ENCODE assay signal across 22 mouse cellular contexts in the genomic region with DNA sequence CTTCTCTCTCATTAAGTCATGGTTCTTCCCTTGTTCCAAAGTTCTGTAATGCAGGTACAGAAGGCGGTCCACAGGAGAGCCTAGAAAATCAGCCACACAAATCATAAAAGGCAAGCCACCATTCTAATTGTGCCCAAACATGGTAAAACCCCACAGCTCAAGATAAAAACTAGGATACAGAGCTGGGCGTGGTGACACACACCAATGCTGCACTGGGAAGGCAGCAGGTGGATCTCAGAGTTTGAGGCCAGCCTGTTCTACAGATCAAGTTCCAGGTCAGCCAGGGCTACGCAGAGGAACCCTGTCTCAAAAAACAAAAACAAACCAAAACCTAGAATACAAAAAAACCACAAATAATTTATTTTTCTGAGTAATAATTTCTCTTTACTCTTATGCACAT. TPM values are rescaled to one million over a fixed set of nuclear protein-coding genes. Genes with fewer than 3 reads are reported as not detected.
DNase-seq lines count a peak whose midpoint lies in the region; ATAC-seq and TF ChIP-seq lines count a peak whose summit lies in the region.
"Had no signal": no experiment of that assay in that cellular context is flagged by ENCODE, and none has a peak within 500 bp of the region (broad histone marks: within the 10 kb centered on the region; RNA-seq: fewer than 3 reads in every experiment).

No protein-coding gene starts in this region.

- ATAC-seq in liver, postnatal 0 days, result no peak
- peak; percentile 67 for ATAC-seq in intestine, embryonic 16.5 days
- ATAC-seq: forebrain, embryonic 15.5 days had no signal

- TF ChIP-seq CTCF in liver, postnatal 0 days (IDR thresholded peaks at IDR 0.05; ENCODE audit: low read depth), result no peak
- TF ChIP-seq CTCF in MEL (IDR thresholded peaks at IDR 0.05 in 2 of 3, conservative IDR thresholded peaks at IDR 0.05 in 1 of 3; ENCODE audit: control insufficient read depth in 1 of 3, insufficient read depth in 1 of 3, low read depth in 2 of 3, low read length in 3 of 3, poor library complexity in 1 of 3, severe bottlenecking in 1 of 3), result no peak

- DNase-seq in liver (peak; percentile 8), MEL (ENCODE audit: low read depth, low spot score) (no peak)
- no peak for DNase-seq in liver, postnatal 0 days
- DNase-seq in left cerebral cortex, adult 18-20 months (ENCODE audit: low spot score in 2 of 2), result no peak
- DNase-seq in lung, postnatal 36 days, result no peak
- no peak for DNase-seq in kidney, adult 8-10 months
- DNase-seq: adrenal gland, adult 2 months; adrenal gland, postnatal 25 days; cerebellum, adult 2 months; cerebellum, postnatal 10 days; gastrocnemius, postnatal 36 days; heart, adult 11 months; heart, postnatal 36 days had no signal

- no peak for TF ChIP-seq POLR2A in MEL (IDR thresholded peaks at IDR 0.05; ENCODE audit: control insufficient read depth in 1 of 2, insufficient read depth in 1 of 2, low read depth in 1 of 2, low read length in 2 of 2, poor library complexity in 1 of 2)

- H3K36me3 ChIP-seq in liver, postnatal 0 days (replicated peaks; ENCODE audit: insufficient read depth, low read length), result no peaks in the 10 kb centered on the region
- peaks cover 0 to 11% of the 10 kb centered on the region in 2 experiments; a peak in 2 of 4 replicates for H3K36me3 ChIP-seq in MEL (ENCODE audit: control insufficient read depth in 1 of 2, insufficient read depth in 2 of 2, low read length in 2 of 2)
- H3K36me3 ChIP-seq in intestine, embryonic 16.5 days (ENCODE audit: control insufficient read depth, insufficient read depth, low read length), result no peaks in the 10 kb centered on the region
- H3K36me3 ChIP-seq: embryonic facial prominence, embryonic 12.5 days; forebrain, embryonic 15.5 days; G1E; heart, embryonic 13.5 days; hindbrain, embryonic 15.5 days had no signal

- no peaks in the 10 kb centered on the region for H3K79me2 ChIP-seq in MEL (ENCODE audit: control insufficient read depth, insufficient read depth, low read length, poor library complexity)

- no peaks in the 10 kb centered on the region; the same call in none of the 2 replicates for H3K4me1 ChIP-seq in liver, postnatal 0 days (ENCODE audit: insufficient read depth)
- peaks cover 13 to 18% of the 10 kb centered on the region in 2 experiments for H3K4me1 ChIP-seq in MEL (ENCODE audit: control insufficient read depth in 1 of 2, insufficient read depth in 2 of 2, low read length in 2 of 2)
- no peaks in the 10 kb centered on the region for H3K4me1 ChIP-seq in intestine, embryonic 16.5 days (ENCODE audit: control insufficient read depth, insufficient read depth, low read length)
- H3K4me1 ChIP-seq: embryonic facial prominence, embryonic 12.5 days; forebrain, embryonic 15.5 days; heart, embryonic 13.5 days; hindbrain, embryonic 15.5 days had no signal

- no peak overlapping the region for H3K4me3 ChIP-seq in liver, postnatal 0 days (ENCODE audit: low read depth, low read length)
- H3K4me3 ChIP-seq in MEL (ENCODE audit: control insufficient read depth in 1 of 2, insufficient read depth in 1 of 2, low read depth in 2 of 2, low read length in 2 of 2), result no peak overlapping the region
- H3K4me3 ChIP-seq in intestine, embryonic 16.5 days (ENCODE audit: low read length), result no peak overlapping the region
- H3K4me3 ChIP-seq: embryonic facial prominence, embryonic 12.5 days; forebrain, embryonic 15.5 days; heart, embryonic 13.5 days; hindbrain, embryonic 15.5 days had no signal

- H3K4me2 ChIP-seq in liver, postnatal 0 days (ENCODE audit: low read depth, low read length), result no peak overlapping the region
- H3K4me2 ChIP-seq in intestine, embryonic 16.5 days (ENCODE audit: low read depth, low read length), result no peak overlapping the region
- H3K4me2 ChIP-seq: embryonic facial prominence, embryonic 12.5 days; forebrain, embryonic 15.5 days; heart, embryonic 13.5 days; hindbrain, embryonic 15.5 days had no signal

- H3K9ac ChIP-seq in liver, postnatal 0 days (replicated peaks), result no peak overlapping the region
- no peak overlapping the region for H3K9ac ChIP-seq in MEL (ENCODE audit: control insufficient read depth, low read depth, low read length, poor library complexity, severe bottlenecking)
- H3K9ac ChIP-seq in intestine, embryonic 16.5 days (ENCODE audit: low read depth, low read length), result no peak overlapping the region
- H3K9ac ChIP-seq: embryonic facial prominence, embryonic 12.5 days; forebrain, embryonic 15.5 days; heart, embryonic 13.5 days; hindbrain, embryonic 15.5 days had no signal

- no peak for TF ChIP-seq RAD21 in MEL (IDR thresholded peaks at IDR 0.05; ENCODE audit: low read depth, low read length)

- no peaks in the 10 kb centered on the region for H3K27me3 ChIP-seq in liver, postnatal 0 days (ENCODE audit: insufficient read depth, low read length)
- no peaks in the 10 kb centered on the region for H3K27me3 ChIP-seq in MEL (ENCODE audit: control insufficient read depth in 1 of 2, insufficient read depth in 2 of 2, low read length in 2 of 2)
- H3K27me3 ChIP-seq in intestine, embryonic 16.5 days (replicated peaks; ENCODE audit: control insufficient read depth, insufficient read depth, low read length), result no peaks in the 10 kb centered on the region
- H3K27me3 ChIP-seq: embryonic facial prominence, embryonic 12.5 days; forebrain, embryonic 15.5 days; heart, embryonic 13.5 days; hindbrain, embryonic 15.5 days had no signal

- no peak overlapping the region for H3K27ac ChIP-seq in liver, postnatal 0 days (ENCODE audit: low read depth)
- no peak overlapping the region for H3K27ac ChIP-seq in MEL (ENCODE audit: control insufficient read depth, low read depth, low read length)
- no peak overlapping the region for H3K27ac ChIP-seq in intestine, embryonic 16.5 days (ENCODE audit: low read length)
- H3K27ac ChIP-seq: embryonic facial prominence, embryonic 12.5 days; forebrain, embryonic 15.5 days; heart, embryonic 13.5 days; hindbrain, embryonic 15.5 days had no signal

- WGBS in liver, postnatal 0 days (ENCODE audit: insufficient replicate concordance), result 75% methylated on average over 3 of the region's 3 CpGs
- 76% methylated on average over 3 of the region's 3 CpGs for WGBS in intestine, embryonic 16.5 days

- no peak for TF ChIP-seq EP300 in liver, postnatal 0 days (IDR thresholded peaks at IDR 0.05; ENCODE audit: low read depth)
- TF ChIP-seq EP300 in MEL (IDR thresholded peaks at IDR 0.05; ENCODE audit: low read depth in 1 of 2, low read length in 2 of 2), result no peak

- no peaks in the 10 kb centered on the region for H3K9me3 ChIP-seq in liver, postnatal 0 days (ENCODE audit: low read length)
- no peaks in the 10 kb centered on the region for H3K9me3 ChIP-seq in MEL (replicated peaks; ENCODE audit: insufficient read depth, low read length)
- H3K9me3 ChIP-seq in intestine, embryonic 16.5 days (ENCODE audit: control insufficient read depth, low read length), result no peaks in the 10 kb centered on the region
- H3K9me3 ChIP-seq: embryonic facial prominence, embryonic 12.5 days; forebrain, embryonic 15.5 days; G1E; heart, embryonic 13.5 days; hindbrain, embryonic 15.5 days had no signal

TF ChIP-seq in MEL, 35 proteins besides CTCF, POLR2A, EP300 and RAD21:
- TF ChIP-seq UBTF (IDR thresholded peaks at IDR 0.05; ENCODE audit: borderline replicate concordance, insufficient read depth, low read depth, low read length), result no peak
- TF ChIP-seq POLR2AphosphoS2 (IDR thresholded peaks at IDR 0.05; ENCODE audit: low read length), result no peak
- TF ChIP-seq GATA1 (IDR thresholded peaks at IDR 0.05; ENCODE audit: low read depth, low read length), result peak; percentile 9; the same call in 1 of the 2 replicates

RNA-seq across cellular contexts. Expression of a gene that starts 20.5 kb away (rescaled TPM):
- polyA plus RNA-seq in liver, postnatal 0 days (2015; fragmentation: Nextera tagmentation; extraction: Ambion mirVana), result 28.1 and 28.6 TPM in 2 replicates
- total RNA-seq in MEL (2012; rRNA removed), result 26.6 and 29.2 TPM in 2 replicates
- 10 to 100 TPM; 38.0 to 38.1 TPM for polyA plus RNA-seq in MEL (2012; ENCODE audit: insufficient read depth in 1 of 2, insufficient read length in 2 of 2, low read depth in 1 of 2, low replicate concordance in 2 of 2, missing spikeins in 1 of 2)
- polyA plus RNA-seq in intestine, embryonic 16.5 days (2015; fragmentation: Nextera tagmentation; extraction: Ambion mirVana), result 49.1 and 50.0 TPM in 2 replicates
- total RNA-seq in left cerebral cortex, adult 18-20 months (2021), result 10 to 100 TPM; 45.8 to 47.2 TPM

RNA-seq across cellular contexts. Expression of a gene that starts 36.3 kb away (rescaled TPM):
- 1.8 and 1.9 TPM in 2 replicates for polyA plus RNA-seq in liver, postnatal 0 days (2015; fragmentation: Nextera tagmentation; extraction: Ambion mirVana)
- 5.2 and 10.6 TPM in 2 replicates for total RNA-seq in MEL (2012; rRNA removed)
- 10 to 100 TPM in 1 of 2 experiments, not detected in 1; 12.7 TPM for polyA plus RNA-seq in MEL (2012; ENCODE audit: insufficient read depth in 1 of 2, insufficient read length in 2 of 2, low read depth in 1 of 2, low replicate concordance in 2 of 2, missing spikeins in 1 of 2)
- 3.2 and 5.7 TPM in 2 replicates for polyA plus RNA-seq in intestine, embryonic 16.5 days (2015; fragmentation: Nextera tagmentation; extraction: Ambion mirVana)
- under 1 TPM; 0.21 to 0.28 TPM for total RNA-seq in left cerebral cortex, adult 18-20 months (2021)
- polyA plus RNA-seq: C2C12; embryonic facial prominence, embryonic 12.5 days; forebrain, embryonic 11.5 days; G1E; hindbrain, embryonic 11.5 days had no signal
